ENCODE assay signal across 9 mouse cellular contexts in the genomic region with DNA sequence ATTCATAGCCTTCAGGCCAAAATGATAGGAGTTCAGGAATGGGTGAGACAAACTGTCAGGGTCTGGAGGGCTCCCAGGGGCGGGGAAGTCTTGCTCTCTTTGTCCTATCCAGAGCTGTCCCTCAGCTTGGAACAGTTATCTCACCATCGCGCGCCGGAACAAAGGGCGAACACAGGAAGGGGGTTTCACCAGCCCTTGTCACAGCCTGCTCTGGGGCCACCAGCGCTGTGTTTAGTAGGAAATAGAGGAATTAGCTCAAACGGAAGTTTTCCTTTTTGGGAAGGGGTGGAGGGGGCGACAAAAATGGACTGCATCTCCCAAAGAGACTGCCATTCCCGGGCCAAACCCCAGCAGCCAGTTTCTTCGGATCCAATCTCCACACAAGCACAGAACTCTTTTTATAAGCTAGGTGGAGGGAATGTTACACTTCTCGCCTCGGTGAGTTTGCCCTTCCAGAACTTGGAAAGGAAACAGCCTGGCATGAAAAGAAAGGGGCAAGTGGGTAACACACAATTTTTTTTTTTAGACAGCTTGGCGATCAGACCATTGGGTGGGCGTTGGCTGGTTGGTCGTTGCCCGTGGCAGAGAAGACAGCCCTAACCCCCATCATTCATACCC. TPM values are rescaled to one million over a fixed set of nuclear protein-coding genes. Genes with fewer than 3 reads are reported as not detected.
DNase-seq lines count a peak whose midpoint lies in the region; ATAC-seq and TF ChIP-seq lines count a peak whose summit lies in the region.
"Had no signal": no experiment of that assay in that cellular context is flagged by ENCODE, and none has a peak within 500 bp of the region (broad histone marks: within the 10 kb centered on the region; RNA-seq: fewer than 3 reads in every experiment).

No protein-coding gene starts in this region.

- no peaks in the 10 kb centered on the region for H3K9me3 ChIP-seq in forebrain, postnatal 0 days (ENCODE audit: low read length)
- no peaks in the 10 kb centered on the region for H3K9me3 ChIP-seq in hindbrain, embryonic 16.5 days (ENCODE audit: control insufficient read depth, low read length)
- H3K9me3 ChIP-seq in liver, embryonic 11.5 days (ENCODE audit: control insufficient read depth, low read length) = no peaks in the 10 kb centered on the region
- no peaks in the 10 kb centered on the region for H3K9me3 ChIP-seq in neural tube, embryonic 14.5 days (ENCODE audit: control insufficient read depth, low read length)

- peak overlapping the region; percentile 82 for H3K9ac ChIP-seq in forebrain, postnatal 0 days
- H3K9ac ChIP-seq in hindbrain, embryonic 16.5 days (ENCODE audit: low read depth, low read length) = peak overlapping the region; percentile 96
- peak overlapping the region; percentile 73; the same call in 1 of the 2 replicates for H3K9ac ChIP-seq in liver, embryonic 11.5 days (ENCODE audit: low read depth, low read length)
- peak overlapping the region; percentile 98 for H3K9ac ChIP-seq in neural tube, embryonic 14.5 days (replicated peaks; ENCODE audit: low read depth, low read length)

- peak overlapping the region; percentile 77 for H3K4me3 ChIP-seq in forebrain, postnatal 0 days (ENCODE audit: low read depth, low read length)
- H3K4me3 ChIP-seq in hindbrain, embryonic 16.5 days (ENCODE audit: low read length) = peak overlapping the region; percentile 89
- H3K4me3 ChIP-seq in liver, embryonic 11.5 days (ENCODE audit: low read depth, low read length) = peak overlapping the region; percentile 71
- H3K4me3 ChIP-seq in neural tube, embryonic 14.5 days (ENCODE audit: low read depth, low read length) = peak overlapping the region; percentile 86

- H3K4me2 ChIP-seq in forebrain, postnatal 0 days (ENCODE audit: low read depth) = peak overlapping the region; percentile 95
- H3K4me2 ChIP-seq in hindbrain, embryonic 16.5 days (ENCODE audit: low read length) = peak overlapping the region; percentile 69
- H3K4me2 ChIP-seq in liver, embryonic 11.5 days = peak overlapping the region; percentile 93
- peak overlapping the region; percentile 85 for H3K4me2 ChIP-seq in neural tube, embryonic 14.5 days (ENCODE audit: low read depth, low read length)

- peaks cover 3% of the 10 kb centered on the region; the same call in 1 of the 2 replicates for H3K4me1 ChIP-seq in forebrain, postnatal 0 days (ENCODE audit: insufficient read depth)
- peaks cover 13% of the 10 kb centered on the region for H3K4me1 ChIP-seq in hindbrain, embryonic 16.5 days (ENCODE audit: control insufficient read depth, insufficient read depth, low read depth, low read length)
- H3K4me1 ChIP-seq in liver, embryonic 11.5 days (replicated peaks; ENCODE audit: control insufficient read depth, insufficient read depth, low read length) = peaks cover 10% of the 10 kb centered on the region; the same call in 1 of the 2 replicates
- peaks cover 20% of the 10 kb centered on the region for H3K4me1 ChIP-seq in neural tube, embryonic 14.5 days (ENCODE audit: control insufficient read depth, insufficient read depth, low read length)

- no peak for TF ChIP-seq CTCF in forebrain, postnatal 0 days (IDR thresholded peaks at IDR 0.05; ENCODE audit: low read depth)

- peak; percentile 37 for ATAC-seq in forebrain, postnatal 0 days
- 0 out of 2 replicates have a peak, but pooled peaks have one; percentile 25 for ATAC-seq in hindbrain, embryonic 16.5 days
- no peak; the same call in 1 of the 2 replicates for ATAC-seq in liver, embryonic 11.5 days (replicated peaks; ENCODE audit: low FRiP score)
- ATAC-seq in neural tube, embryonic 14.5 days (ENCODE audit: low read depth) = peak; percentile 42; the same call in 1 of the 2 replicates
- no peak for ATAC-seq in megakaryocyte progenitor cell, adult 5-6 weeks (replicated peaks; ENCODE audit: poor library complexity)

- 2% methylated on average over 17 of the region's 17 CpGs for WGBS in forebrain, postnatal 0 days
- 0% methylated on average over 17 of the region's 17 CpGs for WGBS in hindbrain, embryonic 16.5 days
- WGBS in liver, embryonic 11.5 days = 2% methylated on average over 17 of the region's 17 CpGs
- under 1% methylated on average over 17 of the region's 17 CpGs for WGBS in neural tube, embryonic 14.5 days

- no peaks in the 10 kb centered on the region for H3K27me3 ChIP-seq in forebrain, postnatal 0 days (ENCODE audit: insufficient read depth, low read length)
- no peaks in the 10 kb centered on the region for H3K27me3 ChIP-seq in hindbrain, embryonic 16.5 days (replicated peaks; ENCODE audit: control insufficient read depth, insufficient read depth, low read length)
- peaks cover 30% of the 10 kb centered on the region for H3K27me3 ChIP-seq in liver, embryonic 11.5 days (replicated peaks; ENCODE audit: control insufficient read depth, insufficient read depth, low read length)
- H3K27me3 ChIP-seq in neural tube, embryonic 14.5 days (ENCODE audit: control insufficient read depth, insufficient read depth, low read length) = no peaks in the 10 kb centered on the region
- H3K27me3 ChIP-seq: CH12.LX had no signal

- DNase-seq in heart, adult 11 months = peak; percentile 88
- DNase-seq in heart, adult 9 months (ENCODE audit: low spot score in 2 of 2) = no peak
- DNase-seq in cerebellum, adult 8-10 months = peak; percentile 23
- peak; percentile 68 for DNase-seq in forebrain, postnatal 0 days
- peak; percentile 54 for DNase-seq in liver, embryonic 11.5 days (ENCODE audit: low spot score)

- H3K36me3 ChIP-seq in forebrain, postnatal 0 days (ENCODE audit: insufficient read depth) = no peaks in the 10 kb centered on the region
- no peaks in the 10 kb centered on the region for H3K36me3 ChIP-seq in hindbrain, embryonic 16.5 days (ENCODE audit: control insufficient read depth, insufficient read depth, low read length)
- no peaks in the 10 kb centered on the region for H3K36me3 ChIP-seq in liver, embryonic 11.5 days (ENCODE audit: control insufficient read depth, insufficient read depth, low read length)
- H3K36me3 ChIP-seq in neural tube, embryonic 14.5 days (ENCODE audit: control insufficient read depth, insufficient read depth, low read length) = no peaks in the 10 kb centered on the region

- peak overlapping the region; percentile 94 for H3K27ac ChIP-seq in forebrain, postnatal 0 days (ENCODE audit: low read depth, low read length)
- H3K27ac ChIP-seq in hindbrain, embryonic 16.5 days (ENCODE audit: low read depth, low read length) = peak overlapping the region; percentile 95
- peak overlapping the region; percentile 21; the same call in 1 of the 2 replicates for H3K27ac ChIP-seq in liver, embryonic 11.5 days (ENCODE audit: low read depth, low read length)
- peak overlapping the region; percentile 93 for H3K27ac ChIP-seq in neural tube, embryonic 14.5 days (ENCODE audit: low read depth, low read length)

RNA-seq across cellular contexts. Expression of a gene that starts 2.6 kb away (rescaled TPM):
- 81.8 and 86.6 TPM in 2 replicates for total RNA-seq in forebrain, postnatal 0 days (2014; rRNA removed)
- 38.2 and 38.9 TPM in 2 replicates for polyA plus RNA-seq in forebrain, postnatal 0 days (2015; fragmentation: Nextera tagmentation; extraction: Ambion mirVana)
- polyA plus RNA-seq in hindbrain, embryonic 16.5 days (2015; fragmentation: Nextera tagmentation; extraction: Ambion mirVana) = 24.8 and 26.3 TPM in 2 replicates
- 4.2 and 4.3 TPM in 2 replicates for polyA plus RNA-seq in liver, embryonic 11.5 days (2014; fragmentation: Nextera tagmentation; extraction: Ambion mirVana)
- 33.8 and 38.5 TPM in 2 replicates for polyA plus RNA-seq in neural tube, embryonic 14.5 days (2014; fragmentation: Nextera tagmentation; extraction: Ambion mirVana)
- total RNA-seq in megakaryocyte progenitor cell, adult 5-6 weeks (2015) = 0.05 and 0.07 TPM in 2 replicates
- total RNA-seq in megakaryocyte progenitor cell, adult 5-6 weeks (2017) = not detected in 2 replicates

RNA-seq across cellular contexts. Expression of a gene that starts 42.1 kb away (rescaled TPM):
- 94.8 and 116 TPM in 2 replicates for total RNA-seq in forebrain, postnatal 0 days (2014; rRNA removed)
- polyA plus RNA-seq in forebrain, postnatal 0 days (2015; fragmentation: Nextera tagmentation; extraction: Ambion mirVana) = 24.4 and 41.2 TPM in 2 replicates
- 40.3 and 50.8 TPM in 2 replicates for polyA plus RNA-seq in hindbrain, embryonic 16.5 days (2015; fragmentation: Nextera tagmentation; extraction: Ambion mirVana)
- polyA plus RNA-seq in liver, embryonic 11.5 days (2014; fragmentation: Nextera tagmentation; extraction: Ambion mirVana) = 21.8 and 23.1 TPM in 2 replicates
- polyA plus RNA-seq in neural tube, embryonic 14.5 days (2014; fragmentation: Nextera tagmentation; extraction: Ambion mirVana) = 79.7 and 86.3 TPM in 2 replicates
- 27.8 and 31.6 TPM in 2 replicates for total RNA-seq in megakaryocyte progenitor cell, adult 5-6 weeks (2015)
- total RNA-seq in megakaryocyte progenitor cell, adult 5-6 weeks (2017) = 35.6 and 40.8 TPM in 2 replicates

Comparison
In these comparisons a context has a peak if more than half of its experiments do, and no peak if none do; other contexts are left out.
1. DNase-seq: peak in heart, adult 11 months (single experiment), cerebellum, adult 8-10 months (single experiment), forebrain, postnatal 0 days (single experiment) and liver, embryonic 11.5 days (single experiment); none in heart, adult 9 months (0 of 2).
2. ATAC-seq: peak in forebrain, postnatal 0 days (single experiment), hindbrain, embryonic 16.5 days (single experiment) and neural tube, embryonic 14.5 days (single experiment); none in liver, embryonic 11.5 days (single experiment) and megakaryocyte progenitor cell, adult 5-6 weeks (single experiment).
3. H3K27ac ChIP-seq: peak in every context shown above with its lines; median percentile 95 in hindbrain, embryonic 16.5 days; 94 in forebrain, postnatal 0 days; 93 in neural tube, embryonic 14.5 days; 21 in liver, embryonic 11.5 days.
4. Peak in every context shown above with its lines, with median percentiles within 50 percentile points of each other: H3K4me2 ChIP-seq, H3K4me3 ChIP-seq and H3K9ac ChIP-seq.